Mouse (Mus musculus) bone marrow macrophage, adult 2 months (primary cell): ENCODE data around the gene Gabarap.

Source experiments
- CTCF ChIP-seq: IDR thresholded peaks from 2 replicates; pipeline ENCODE4 v1.5.1; 2012; ENCODE audit warnings: low read depth, mild to moderate bottlenecking, low read length, moderate library complexity
- POLR2A ChIP-seq: IDR thresholded peaks from 2 replicates; pipeline ENCODE4 v1.6.1; 2012; ENCODE audit warnings: mild to moderate bottlenecking, low read depth, low read length, borderline replicate concordance

DNA sequence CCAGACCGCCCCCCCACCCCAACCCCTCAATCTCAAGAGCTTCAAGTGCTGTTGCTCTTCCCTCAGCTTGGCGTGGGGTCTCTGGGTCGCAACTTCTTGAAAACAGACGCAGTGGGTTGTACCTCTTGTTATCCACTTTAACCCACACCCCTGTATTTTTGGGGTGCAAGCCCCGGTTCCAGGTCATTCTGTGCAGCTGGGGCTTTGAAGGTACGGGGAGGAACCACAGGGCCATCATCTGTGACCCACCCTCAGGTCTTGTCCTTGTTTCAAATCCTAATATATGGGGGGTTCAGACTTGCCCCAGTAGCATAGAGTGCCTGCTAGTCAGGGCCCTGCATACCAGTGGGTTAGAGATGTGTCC lies 33.2 kb downstream of the Gabarap start:
- no peak for TF ChIP-seq CTCF
- TF ChIP-seq POLR2A: no peak
